Mouse (Mus musculus) CH12.LX (cell line): ENCODE measurements around the gene Ubxn7. TPM values are rescaled to one million over a fixed set of nuclear protein-coding genes. Genes with fewer than 3 reads are reported as not detected.

Experiments used
- DNase-seq: peaks from one replicate; pipeline ENCODE4 v3.0.0-alpha.2; 2013; ENCODE audit errors: extremely low read depth
- H3K27ac ChIP-seq: 2 replicates; pipeline ENCODE4 v1.5.1; 2012; ENCODE audit warnings: low read depth, mild to moderate bottlenecking, control low read depth, moderate library complexity; ENCODE audit not compliant: insufficient read depth
- H3K27me3 ChIP-seq: replicated peaks from 2 replicates; pipeline ENCODE3; 2012; ENCODE audit warnings: inconsistent platforms
- H3K36me3 ChIP-seq, 2 experiments: replicated peaks in 1 of 2; 2 replicates each; pipeline versions ENCODE3 to v1.6.1; 2012; ENCODE audit warnings: inconsistent platforms in 1 of 2, low read length in 1 of 2, mild to moderate bottlenecking in 1 of 2, mixed read lengths in 1 of 2, moderate library complexity in 1 of 2; ENCODE audit not compliant: control insufficient read depth in 1 of 2, insufficient read depth in 1 of 2
- H3K4me1 ChIP-seq, 2 experiments: 2 replicates each; pipeline ENCODE4 v1.6.1; 2012; ENCODE audit warnings: inconsistent platforms in 1 of 2, moderate library complexity in 1 of 2; ENCODE audit not compliant: insufficient read depth in 2 of 2, control insufficient read depth in 1 of 2
- H3K4me2 ChIP-seq: 2 replicates; pipeline ENCODE4 v1.6.1; 2012; ENCODE audit warnings: low read depth, mild to moderate bottlenecking, control low read depth; ENCODE audit not compliant: poor library complexity, insufficient read depth, severe bottlenecking
- H3K4me3 ChIP-seq, 3 experiments: fragments of 150-350 bp in 1 of 3; sonication (generic) in 1 of 3; replicated peaks in 1 of 3; 2 replicates each; pipeline versions ENCODE3 to v1.5.1; 2011 to 2012; ENCODE audit warnings: low read depth in 2 of 3, low read length in 2 of 3, mild to moderate bottlenecking in 2 of 3, moderate library complexity in 2 of 3, control low read depth in 1 of 3, improper control_type of control experiment in 1 of 3, inconsistent platforms in 1 of 3, mixed read lengths in 1 of 3; ENCODE audit not compliant: poor library complexity in 1 of 3
- H3K79me2 ChIP-seq: replicated peaks from 2 replicates; pipeline ENCODE4 v1.6.1; 2012; ENCODE audit warnings: mild to moderate bottlenecking, moderate library complexity; ENCODE audit not compliant: control insufficient read depth, poor library complexity, insufficient read depth, severe bottlenecking; ENCODE audit errors: extremely low read depth
- H3K9ac ChIP-seq: 2 replicates; pipeline ENCODE4 v1.6.1; 2012; ENCODE audit warnings: low read depth, mild to moderate bottlenecking, control low read depth, moderate library complexity; ENCODE audit not compliant: insufficient read depth
- H3K9me3 ChIP-seq: replicated peaks from 2 replicates; pipeline ENCODE3; 2012; ENCODE audit warnings: low read length, inconsistent platforms, mixed read lengths
- BHLHE40 ChIP-seq: IDR thresholded peaks from 2 replicates; pipeline ENCODE4 v1.6.1; 2011; ENCODE audit warnings: mild to moderate bottlenecking, low read depth, low read length, improper control_type of control experiment
- CHD1 ChIP-seq: IDR thresholded peaks from 2 replicates; pipeline ENCODE4 v1.6.1; 2012; ENCODE audit warnings: low read depth, low read length, improper control_type of control experiment, inconsistent platforms
- CHD2 ChIP-seq: IDR thresholded peaks from 2 replicates; pipeline ENCODE4 v1.6.1; 2011; ENCODE audit warnings: low read length, improper control_type of control experiment
- CTCF ChIP-seq, 2 experiments: IDR thresholded peaks in 1 of 2; conservative IDR thresholded peaks in 1 of 2; 2 replicates each; pipeline ENCODE4 v1.5.1; 2011 to 2012; ENCODE audit warnings: low read depth in 2 of 2, low read length in 2 of 2, improper control_type of control experiment in 1 of 2, inconsistent platforms in 1 of 2, mild to moderate bottlenecking in 1 of 2, moderate library complexity in 1 of 2
- E2F4 ChIP-seq: IDR thresholded peaks from 2 replicates; pipeline ENCODE4 v1.6.1; 2011; ENCODE audit warnings: low read depth, low read length, improper control_type of control experiment; ENCODE audit not compliant: insufficient replicate concordance
- ELF1 ChIP-seq: IDR thresholded peaks from 2 replicates; pipeline ENCODE4 v1.6.1; 2014; ENCODE audit warnings: low read depth, mild to moderate bottlenecking, inconsistent platforms, low read length, improper control_type of control experiment
- EP300 ChIP-seq: IDR thresholded peaks from 2 replicates; pipeline ENCODE4 v1.6.1; 2011; ENCODE audit warnings: low read length, improper control_type of control experiment
- ETS1 ChIP-seq: conservative IDR thresholded peaks from 2 replicates; pipeline ENCODE4 v1.6.1; 2012; ENCODE audit warnings: low read depth, mild to moderate bottlenecking, inconsistent platforms, low read length, improper control_type of control experiment, moderate library complexity
- GABPA ChIP-seq: IDR thresholded peaks from 2 replicates; pipeline ENCODE4 v1.6.1; 2012; ENCODE audit warnings: low read depth, low read length, improper control_type of control experiment, inconsistent platforms; ENCODE audit not compliant: insufficient replicate concordance
- HCFC1 ChIP-seq: IDR thresholded peaks from 2 replicates; pipeline ENCODE4 v1.6.1; 2012; ENCODE audit warnings: low read depth, mild to moderate bottlenecking, inconsistent platforms, low read length, improper control_type of control experiment
- IRF4 ChIP-seq: IDR thresholded peaks from 2 replicates; pipeline ENCODE4 v1.6.1; 2014; ENCODE audit warnings: low read depth, mild to moderate bottlenecking, inconsistent platforms, low read length, improper control_type of control experiment
- JUN ChIP-seq: IDR thresholded peaks from 2 replicates; pipeline ENCODE4 v1.6.1; 2011; ENCODE audit warnings: low read depth, mild to moderate bottlenecking, low read length, improper control_type of control experiment, moderate library complexity; ENCODE audit not compliant: insufficient read depth
- JUND ChIP-seq: conservative IDR thresholded peaks from 2 replicates; pipeline ENCODE4 v1.6.1; 2011; ENCODE audit warnings: low read depth, low read length, improper control_type of control experiment
- KAT2A ChIP-seq: IDR thresholded peaks from 2 replicates; pipeline ENCODE4 v1.6.1; 2012; ENCODE audit warnings: low read length, improper control_type of control experiment, inconsistent platforms; ENCODE audit not compliant: insufficient replicate concordance
- MAFK ChIP-seq: IDR thresholded peaks from 2 replicates; pipeline ENCODE4 v1.6.1; 2011; ENCODE audit warnings: low read length, improper control_type of control experiment; ENCODE audit not compliant: insufficient replicate concordance
- MAX ChIP-seq: IDR thresholded peaks from 2 replicates; pipeline ENCODE4 v1.6.1; 2011; ENCODE audit warnings: low read length, improper control_type of control experiment
- MAZ ChIP-seq: IDR thresholded peaks from 2 replicates; pipeline ENCODE4 v1.6.1; 2012; ENCODE audit warnings: low read depth, mild to moderate bottlenecking, inconsistent platforms, low read length, improper control_type of control experiment, moderate library complexity
- MEF2A ChIP-seq: IDR thresholded peaks from 2 replicates; pipeline ENCODE4 v1.6.1; 2014; ENCODE audit warnings: low read depth, mild to moderate bottlenecking, inconsistent platforms, low read length, improper control_type of control experiment, borderline replicate concordance
- MXI1 ChIP-seq: IDR thresholded peaks from 2 replicates; pipeline ENCODE4 v1.6.1; 2011; ENCODE audit warnings: mild to moderate bottlenecking, low read depth, low read length, improper control_type of control experiment
- MYC ChIP-seq: IDR thresholded peaks from 2 replicates; pipeline ENCODE4 v1.6.1; 2011; ENCODE audit warnings: low read depth, mild to moderate bottlenecking, improper control_type of control experiment, low read length
- NELFE ChIP-seq: IDR thresholded peaks from 2 replicates; pipeline ENCODE4 v1.6.1; 2011; ENCODE audit warnings: low read depth, low read length, improper control_type of control experiment
- NRF1 ChIP-seq: IDR thresholded peaks from 2 replicates; pipeline ENCODE4 v1.6.1; 2014; ENCODE audit warnings: low read depth, mild to moderate bottlenecking, inconsistent platforms, low read length, improper control_type of control experiment, moderate library complexity
- PAX5 ChIP-seq: IDR thresholded peaks from 2 replicates; pipeline ENCODE4 v1.6.1; 2012; ENCODE audit warnings: low read length, inconsistent platforms, mixed read lengths
- POLR2A ChIP-seq: IDR thresholded peaks from 2 replicates; pipeline ENCODE4 v1.6.1; 2011; ENCODE audit warnings: low read depth, mild to moderate bottlenecking, improper control_type of control experiment, low read length
- POLR2AphosphoS2 ChIP-seq: IDR thresholded peaks from 2 replicates; pipeline ENCODE4 v1.6.1; 2011; ENCODE audit warnings: low read depth, low read length, improper control_type of control experiment
- RAD21 ChIP-seq: IDR thresholded peaks from 2 replicates; pipeline ENCODE4 v1.6.1; 2011; ENCODE audit warnings: low read depth, mild to moderate bottlenecking, low read length, improper control_type of control experiment, moderate library complexity
- RCOR1 ChIP-seq: conservative IDR thresholded peaks from 2 replicates; pipeline ENCODE4 v1.6.1; 2012; ENCODE audit warnings: low read depth, mild to moderate bottlenecking, inconsistent platforms, low read length, improper control_type of control experiment
- SIN3A ChIP-seq: IDR thresholded peaks from 2 replicates; pipeline ENCODE4 v1.6.1; 2012; ENCODE audit warnings: low read length, improper control_type of control experiment, inconsistent platforms
- SMC3 ChIP-seq: IDR thresholded peaks from 2 replicates; pipeline ENCODE4 v1.6.1; 2011; ENCODE audit warnings: low read depth, low read length, improper control_type of control experiment
- TBP ChIP-seq: conservative IDR thresholded peaks from 2 replicates; pipeline ENCODE4 v1.6.1; 2011; ENCODE audit warnings: low read depth, low read length, improper control_type of control experiment
- TCF12 ChIP-seq: IDR thresholded peaks from 2 replicates; pipeline ENCODE4 v1.6.1; 2014; ENCODE audit warnings: low read depth, mild to moderate bottlenecking, inconsistent platforms, low read length, improper control_type of control experiment
- UBTF ChIP-seq: IDR thresholded peaks from 2 replicates; pipeline ENCODE4 v1.6.1; 2012; ENCODE audit warnings: low read depth, mild to moderate bottlenecking, inconsistent platforms, low read length, improper control_type of control experiment, moderate library complexity
- USF1 ChIP-seq: IDR thresholded peaks from 2 replicates; pipeline ENCODE4 v1.6.1; 2014; ENCODE audit warnings: low read depth, mild to moderate bottlenecking, inconsistent platforms, low read length, improper control_type of control experiment
- USF2 ChIP-seq: conservative IDR thresholded peaks from 2 replicates; pipeline ENCODE4 v1.6.1; 2011; ENCODE audit warnings: low read depth, low read length, improper control_type of control experiment
- ZC3H11A ChIP-seq: IDR thresholded peaks from 2 replicates; pipeline ENCODE4 v1.6.1; 2012; ENCODE audit warnings: low read depth, mild to moderate bottlenecking, inconsistent platforms, low read length, improper control_type of control experiment
- ZKSCAN1 ChIP-seq: IDR thresholded peaks from 2 replicates; pipeline ENCODE4 v1.6.1; 2012; ENCODE audit warnings: low read depth, inconsistent platforms, low read length, improper control_type of control experiment, borderline replicate concordance
- ZMIZ1 ChIP-seq: IDR thresholded peaks from 2 replicates; pipeline ENCODE4 v1.6.1; 2012; ENCODE audit warnings: low read depth, mild to moderate bottlenecking, inconsistent platforms, low read length, improper control_type of control experiment
- ZNF384 ChIP-seq: IDR thresholded peaks from 2 replicates; pipeline ENCODE4 v1.6.1; 2012; ENCODE audit warnings: low read depth, low read length, improper control_type of control experiment, inconsistent platforms
- dilution Hi-C: fragments of 300-500 bp; cut with MboI; formaldehyde crosslinking; loops from 2 replicates; pipeline ENCODE4 v1.14.3; 2020; ENCODE audit warnings: low sequenced_read_pairs; ENCODE audit not compliant: extremely low pct_unique_long_range_greater_than_20kb, extremely low pct_ligation_motif_present
- in situ Hi-C: fragments of 300-500 bp; cut with MboI; formaldehyde crosslinking; loops from 3 replicates; pipeline ENCODE4 v1.14.3; 2019; ENCODE audit warnings: low sequenced_read_pairs, low pct_ligation_motif_present, low pct_unique_long_range_greater_than_20kb, mixed read lengths
- polyA plus RNA-seq: library from polyadenylated mRNA; unstranded; fragments of >175 nt; gene quantifications from 2 replicates; pipeline ENCODE4 v1.2.1, GENCODE M21; 2012; ENCODE audit warnings: low read depth; ENCODE audit not compliant: insufficient read length
- total RNA-seq, 2 experiments: library from RNA; depleted of rRNA; stranded (reverse); fragments of 300-350 nt in 1 of 2; fragments of >200 nt in 1 of 2; gene quantifications; 2 replicates each; pipeline ENCODE4 v1.2.3; 2012 to 2014

Gene Ubxn7
- total RNA-seq (2012; rRNA removed) = 18.5 and 26.8 TPM in 2 replicates
- total RNA-seq (2014; rRNA removed) = 28.0 and 32.8 TPM in 2 replicates
- 25.7 and 32.5 TPM in 2 replicates for polyA plus RNA-seq

GRCm38 (mm10) chr16:32332040-32332555, at the start of gene Ubxn7:
Gene Ubxn7 (plus strand): TSS chr16:32332257.
- peak within 1 kb of the TSS; percentile 76 for H3K4me2 ChIP-seq
- H3K27ac ChIP-seq = peak within 1 kb of the TSS; percentile 73
- peaks cover 7 to 42% of the 10 kb centered on the region in 2 experiments for H3K4me1 ChIP-seq
- H3K79me2 ChIP-seq = peaks cover 42% of the 10 kb centered on the region
- no peaks in the 10 kb centered on the region for H3K27me3 ChIP-seq
- dilution Hi-C loops (no loop called here), in situ Hi-C loops (no loop called here)
- H3K4me3 ChIP-seq = peak within 1 kb of the TSS; percentile 73 to 97 (median 90)
- DNase-seq = peak; percentile 98
- H3K36me3 ChIP-seq = peaks cover 0 to 12% of the 10 kb centered on the region in 2 experiments
- peak within 1 kb of the TSS; percentile 87 for H3K9ac ChIP-seq
- TF ChIP-seq ETS1 (no peak), MXI1 (peak; percentile 52; the same call in 1 of the 2 replicates), MYC (no peak), JUND (no peak), UBTF (no peak), CTCF (conservative IDR thresholded peaks at IDR 0.05 in 1 of 2, IDR thresholded peaks at IDR 0.05 in 1 of 2; ENCODE audit: low read depth in 2 of 2, low read length in 2 of 2) (no peak), MAFK (no peak), MAZ (no peak), CHD2 (peak; percentile 87), NRF1 (peak; percentile 97), TBP (peak; percentile 90), NELFE (peak; percentile 89), E2F4 (no peak), HCFC1 (peak; percentile 74), ZNF384 (no peak), CHD1 (no peak), MAX (peak; percentile 51; the same call in 1 of the 2 replicates), POLR2A (peak; percentile 96), MEF2A (no peak; the same call in 1 of the 2 replicates), IRF4 (no peak; the same call in 1 of the 2 replicates), JUN (no peak), USF1 (no peak), RAD21 (no peak), POLR2AphosphoS2 (peak; percentile 34; the same call in 1 of the 2 replicates), SIN3A (0 out of 2 replicates have a peak, but pooled peaks have one; percentile 41), ELF1 (peak; percentile 49), BHLHE40 (0 out of 2 replicates have a peak, but pooled peaks have one; percentile 28), RCOR1 (no peak), ZMIZ1 (peak; percentile 71; the same call in 1 of the 2 replicates), GABPA (no peak), EP300 (no peak), KAT2A (peak; percentile 50; the same call in 1 of the 2 replicates), USF2 (no peak), ZKSCAN1 (no peak), ZC3H11A (no peak), TCF12 (peak; percentile 90), PAX5 (no peak), SMC3 (no peak)
- H3K9me3 ChIP-seq = no peaks in the 10 kb centered on the region
